Mouse (Mus musculus): Measurements from ENCODE around the gene Psmb10. TPM values are rescaled to one million over a fixed set of nuclear protein-coding genes. Genes with fewer than 3 reads are reported as not detected.
"Not testable (repeated sequence)": the region's sequence is repeated elsewhere in the genome, so short reads cannot be mapped to it uniquely, and the experiment has no call there.

The Psmb10 gene
- 81.8 and 93.0 TPM in 2 replicates for polyA plus RNA-seq (2015; fragmentation: Nextera tagmentation; extraction: Ambion mirVana)

DNA sequence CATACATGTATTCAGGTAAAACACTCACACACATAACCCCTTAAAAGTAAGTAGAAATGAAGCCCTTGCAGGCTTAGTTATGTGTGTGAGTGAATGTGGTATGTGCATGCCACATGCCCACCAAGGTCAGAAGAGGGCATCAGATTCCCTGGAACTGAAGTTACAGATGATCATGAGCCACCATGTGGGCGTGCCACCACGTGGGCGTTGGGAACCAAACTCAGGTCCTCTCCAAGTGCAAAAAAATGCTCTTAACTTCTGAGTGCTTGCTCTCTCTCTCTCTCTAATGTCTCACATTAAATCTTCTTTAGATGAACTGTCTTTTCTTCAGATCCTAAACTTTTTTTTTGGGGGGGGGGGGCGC lies at the start of gene Psmb10:
TSS of gene Psmb10 (minus strand) at position 139 of the 364 bp plus-strand sequence.
- Histone ChIP-seq H3K4me3 (ENCODE audit: low read length) (peak within 1 kb of the TSS; percentile 62), H3K9me3 (ENCODE audit: control insufficient read depth, low read length) (no peaks in the 10 kb centered on the region), H3K36me3 (ENCODE audit: control insufficient read depth, insufficient read depth, low read length) (no peaks in the 10 kb centered on the region), H3K9ac (ENCODE audit: low read depth, low read length) (peak within 1 kb of the TSS; percentile 84), H3K4me1 (ENCODE audit: control insufficient read depth, insufficient read depth, low read depth, low read length) (peaks cover 15% of the 10 kb centered on the region), H3K27me3 (replicated peaks; ENCODE audit: control insufficient read depth, insufficient read depth, low read length) (no peaks in the 10 kb centered on the region), H3K27ac (ENCODE audit: low read depth, low read length) (peak within 1 kb of the TSS; percentile 94), H3K4me2 (ENCODE audit: low read length) (peak within 1 kb of the TSS; percentile 95)
- 48% methylated on average over 4 of the region's 4 CpGs for whole genome bisulfite sequencing
- ATAC-seq, result no peak

DNA sequence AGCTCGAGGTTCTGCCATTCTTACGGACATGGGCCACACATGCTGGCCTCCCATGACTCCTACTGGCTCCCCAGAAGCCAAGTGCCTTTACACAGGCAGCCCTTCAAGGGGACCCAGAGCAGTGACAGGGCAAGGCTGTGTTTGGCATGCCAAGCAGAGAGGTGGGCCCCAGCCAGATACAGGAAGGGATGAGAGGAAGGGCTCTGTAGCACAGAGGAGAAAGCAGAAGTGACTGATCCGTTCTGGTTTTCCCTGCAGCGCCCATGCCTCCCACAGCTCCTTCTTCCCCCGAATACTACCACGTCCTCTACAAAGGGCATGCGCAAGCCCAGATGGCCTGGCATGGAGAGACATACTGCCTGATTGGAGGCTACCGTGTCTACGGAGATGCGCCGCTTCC lies 45.2 kb upstream of the Psmb10 start:
- not testable (repeated sequence) for H3K4me3 ChIP-seq (ENCODE audit: low read length); H3K4me2 ChIP-seq (ENCODE audit: low read length); H3K36me3 ChIP-seq (ENCODE audit: control insufficient read depth, insufficient read depth, low read length); H3K9ac ChIP-seq (ENCODE audit: low read depth, low read length); H3K27me3 ChIP-seq (replicated peaks; ENCODE audit: control insufficient read depth, insufficient read depth, low read length); ATAC-seq; H3K9me3 ChIP-seq (ENCODE audit: control insufficient read depth, low read length); H3K4me1 ChIP-seq (ENCODE audit: control insufficient read depth, insufficient read depth, low read depth, low read length); H3K27ac ChIP-seq (ENCODE audit: low read depth, low read length)
- WGBS, result 84% methylated on average over 11 of the region's 11 CpGs

DNA sequence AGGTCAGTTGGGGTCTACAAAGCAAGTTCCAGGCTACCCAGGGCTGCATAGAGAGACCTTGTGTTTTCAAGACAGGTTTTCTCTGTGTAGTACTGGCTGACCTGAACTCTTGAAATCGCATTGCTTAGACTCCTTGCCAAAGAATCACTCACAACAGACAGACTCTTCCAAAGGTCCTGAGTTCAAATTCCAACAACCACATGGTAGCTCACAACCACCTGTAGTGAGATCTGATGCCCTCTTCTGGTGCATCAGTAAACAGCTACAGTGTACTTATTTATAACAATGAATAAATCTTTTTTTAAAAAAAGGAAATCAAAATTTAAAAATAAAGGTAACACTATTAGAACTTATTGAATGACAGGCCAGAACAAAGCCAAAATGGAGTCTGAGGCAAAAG lies 42.9 kb upstream of the Psmb10 start:
- Histone ChIP-seq H3K9ac (ENCODE audit: low read depth, low read length) (no peak overlapping the region), H3K4me3 (ENCODE audit: low read length) (no peak overlapping the region), H3K27ac (ENCODE audit: low read depth, low read length) (no peak overlapping the region), H3K27me3 (replicated peaks; ENCODE audit: control insufficient read depth, insufficient read depth, low read length) (no peaks in the 10 kb centered on the region), H3K36me3 (ENCODE audit: control insufficient read depth, insufficient read depth, low read length) (no peaks in the 10 kb centered on the region), H3K4me1 (ENCODE audit: control insufficient read depth, insufficient read depth, low read depth, low read length) (no peaks in the 10 kb centered on the region), H3K4me2 (ENCODE audit: low read length) (no peak overlapping the region), H3K9me3 (ENCODE audit: control insufficient read depth, low read length) (no peaks in the 10 kb centered on the region)
- 97% methylated on average over 1 of the region's 1 CpGs for WGBS
- ATAC-seq, result no peak

DNA sequence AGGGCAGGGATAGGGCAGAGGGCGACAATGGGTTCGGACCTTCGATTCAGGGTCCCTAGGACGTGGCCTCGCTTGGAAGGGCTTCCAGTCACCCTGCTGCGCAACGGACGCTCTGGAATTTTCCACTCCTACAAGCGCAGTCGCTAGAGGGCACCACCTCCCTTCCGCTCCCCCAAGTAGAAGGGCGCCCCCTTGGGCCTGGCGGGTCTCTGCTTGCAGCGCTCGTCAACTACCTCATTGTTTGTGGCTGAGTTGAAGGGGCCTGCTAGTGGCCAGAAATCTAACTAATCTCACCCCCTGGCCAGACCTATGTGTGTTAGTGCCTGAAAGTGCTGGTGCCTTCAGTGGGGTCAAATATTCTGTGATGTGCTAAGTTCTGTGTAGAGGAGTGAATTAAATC lies 41.1 kb upstream of the Psmb10 start, which contains the start of gene Dpep3:
TSS of gene Dpep3 (minus strand) at position 105 of the 400 bp plus-strand sequence.
- no peak within 1 kb of the TSS for H3K27ac ChIP-seq (ENCODE audit: low read depth, low read length)
- no peaks in the 10 kb centered on the region for H3K9me3 ChIP-seq (ENCODE audit: control insufficient read depth, low read length)
- WGBS, result 90% methylated on average over 15 of the region's 15 CpGs
- ATAC-seq, result no peak
- H3K27me3 ChIP-seq (replicated peaks; ENCODE audit: control insufficient read depth, insufficient read depth, low read length), result no peaks in the 10 kb centered on the region
- no peak within 1 kb of the TSS for H3K4me2 ChIP-seq (ENCODE audit: low read length)
- H3K4me3 ChIP-seq (ENCODE audit: low read length), result no peak within 1 kb of the TSS
- H3K36me3 ChIP-seq (ENCODE audit: control insufficient read depth, insufficient read depth, low read length), result no peaks in the 10 kb centered on the region
- H3K4me1 ChIP-seq (ENCODE audit: control insufficient read depth, insufficient read depth, low read depth, low read length), result no peaks in the 10 kb centered on the region
- H3K9ac ChIP-seq (ENCODE audit: low read depth, low read length), result no peak within 1 kb of the TSS

DNA sequence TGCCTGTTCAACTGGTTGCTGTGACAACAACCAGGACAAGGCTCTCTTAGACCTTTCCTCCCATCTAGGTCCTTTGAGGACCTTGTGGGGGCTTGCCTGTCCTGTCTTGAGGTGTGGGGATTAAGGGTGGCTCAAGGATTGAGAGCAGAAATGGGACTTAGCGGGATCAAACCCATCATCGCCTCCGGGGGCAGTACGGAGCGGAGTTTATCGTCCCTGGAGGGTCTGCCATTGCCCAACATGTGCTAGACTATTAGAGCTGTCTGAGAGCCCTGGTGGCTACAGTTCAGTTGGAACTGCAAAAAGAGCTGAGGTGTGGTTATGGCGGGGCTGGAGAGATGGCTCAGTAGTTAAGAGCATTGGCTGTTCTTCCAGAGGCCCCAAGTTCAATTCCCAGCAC lies 37.1 kb upstream of the Psmb10 start:
- WGBS, result 63% methylated on average over 7 of the region's 7 CpGs
- no peak overlapping the region for H3K9ac ChIP-seq (ENCODE audit: low read depth, low read length)
- no peaks in the 10 kb centered on the region for H3K36me3 ChIP-seq (ENCODE audit: control insufficient read depth, insufficient read depth, low read length)
- no peaks in the 10 kb centered on the region for H3K27me3 ChIP-seq (replicated peaks; ENCODE audit: control insufficient read depth, insufficient read depth, low read length)
- no peak overlapping the region for H3K4me2 ChIP-seq (ENCODE audit: low read length)
- no peaks in the 10 kb centered on the region for H3K4me1 ChIP-seq (ENCODE audit: control insufficient read depth, insufficient read depth, low read depth, low read length)
- no peak overlapping the region for H3K4me3 ChIP-seq (ENCODE audit: low read length)
- no peak for ATAC-seq
- no peak overlapping the region for H3K27ac ChIP-seq (ENCODE audit: low read depth, low read length)
- no peaks in the 10 kb centered on the region for H3K9me3 ChIP-seq (ENCODE audit: control insufficient read depth, low read length)

DNA sequence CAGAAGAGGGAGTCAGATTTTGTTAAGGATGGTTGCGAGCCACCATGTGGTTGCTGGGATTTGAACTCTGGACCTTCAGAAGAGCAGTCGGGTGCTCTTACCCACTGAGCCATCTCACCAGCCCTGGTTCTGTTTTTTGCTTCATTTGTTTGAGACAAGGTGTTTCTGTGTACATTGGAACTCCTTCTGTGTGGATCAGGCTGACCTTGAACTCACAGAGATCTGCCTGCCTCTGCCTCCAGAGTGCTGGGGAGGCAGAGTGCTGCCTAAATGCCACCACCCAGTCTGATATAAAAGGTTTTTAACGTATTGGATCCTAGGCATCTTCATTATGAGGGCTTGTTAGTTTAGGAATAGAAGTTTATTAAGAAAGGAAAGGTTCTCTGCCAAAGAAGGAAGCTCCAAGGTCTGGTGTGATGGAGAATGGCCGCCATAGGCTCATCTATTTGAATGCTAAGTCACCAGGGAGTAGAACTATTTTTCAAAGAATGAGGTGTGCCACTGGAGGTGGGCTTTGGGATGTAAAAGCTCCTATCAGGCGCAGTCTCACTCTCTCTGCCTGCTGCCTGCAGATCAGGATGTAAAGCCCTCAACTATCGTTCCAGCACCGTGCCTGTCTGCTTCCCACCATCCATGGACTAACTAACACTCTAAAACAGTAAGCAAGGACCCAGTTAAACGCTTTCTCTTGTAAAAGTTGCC lies 32.9 kb upstream of the Psmb10 start:
- ATAC-seq, result no peak
- Histone ChIP-seq H3K27ac (ENCODE audit: low read depth, low read length) (no peak overlapping the region), H3K4me1 (ENCODE audit: control insufficient read depth, insufficient read depth, low read depth, low read length) (peaks cover 3% of the 10 kb centered on the region), H3K4me2 (ENCODE audit: low read length) (no peak overlapping the region), H3K9ac (ENCODE audit: low read depth, low read length) (no peak overlapping the region), H3K27me3 (replicated peaks; ENCODE audit: control insufficient read depth, insufficient read depth, low read length) (peaks cover 11% of the 10 kb centered on the region), H3K9me3 (ENCODE audit: control insufficient read depth, low read length) (no peaks in the 10 kb centered on the region), H3K4me3 (ENCODE audit: low read length) (no peak overlapping the region), H3K36me3 (ENCODE audit: control insufficient read depth, insufficient read depth, low read length) (no peaks in the 10 kb centered on the region)
- WGBS, result 74% methylated on average over 8 of the region's 8 CpGs

DNA sequence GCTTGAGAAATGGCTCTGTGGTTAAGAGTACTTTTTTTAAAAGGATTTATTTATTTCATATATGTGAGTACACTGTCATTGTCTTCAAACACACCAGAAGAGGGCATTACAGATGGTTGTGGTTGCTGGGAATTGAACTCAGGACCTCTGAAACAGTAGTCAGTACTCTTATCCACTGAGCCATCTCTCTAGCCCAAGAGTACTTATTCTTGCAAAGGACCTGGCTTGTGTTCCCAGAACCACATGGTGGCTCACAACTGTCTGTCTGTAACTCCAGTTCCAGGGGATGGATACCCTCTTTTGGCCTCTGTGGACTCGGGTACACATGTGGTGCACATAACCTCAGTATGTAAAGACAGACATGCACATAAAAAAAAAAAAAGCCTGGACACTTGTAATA lies 31.1 kb upstream of the Psmb10 start:
- Histone ChIP-seq H3K27ac (ENCODE audit: low read depth, low read length) (no peak overlapping the region), H3K4me2 (ENCODE audit: low read length) (no peak overlapping the region), H3K9me3 (ENCODE audit: control insufficient read depth, low read length) (no peaks in the 10 kb centered on the region), H3K36me3 (ENCODE audit: control insufficient read depth, insufficient read depth, low read length) (no peaks in the 10 kb centered on the region), H3K4me3 (ENCODE audit: low read length) (no peak overlapping the region), H3K4me1 (ENCODE audit: control insufficient read depth, insufficient read depth, low read depth, low read length) (peaks cover 9% of the 10 kb centered on the region), H3K9ac (ENCODE audit: low read depth, low read length) (no peak overlapping the region), H3K27me3 (replicated peaks; ENCODE audit: control insufficient read depth, insufficient read depth, low read length) (peaks cover 27% of the 10 kb centered on the region)
- WGBS, result 70% methylated on average over 1 of the region's 1 CpGs
- no peak for ATAC-seq

DNA sequence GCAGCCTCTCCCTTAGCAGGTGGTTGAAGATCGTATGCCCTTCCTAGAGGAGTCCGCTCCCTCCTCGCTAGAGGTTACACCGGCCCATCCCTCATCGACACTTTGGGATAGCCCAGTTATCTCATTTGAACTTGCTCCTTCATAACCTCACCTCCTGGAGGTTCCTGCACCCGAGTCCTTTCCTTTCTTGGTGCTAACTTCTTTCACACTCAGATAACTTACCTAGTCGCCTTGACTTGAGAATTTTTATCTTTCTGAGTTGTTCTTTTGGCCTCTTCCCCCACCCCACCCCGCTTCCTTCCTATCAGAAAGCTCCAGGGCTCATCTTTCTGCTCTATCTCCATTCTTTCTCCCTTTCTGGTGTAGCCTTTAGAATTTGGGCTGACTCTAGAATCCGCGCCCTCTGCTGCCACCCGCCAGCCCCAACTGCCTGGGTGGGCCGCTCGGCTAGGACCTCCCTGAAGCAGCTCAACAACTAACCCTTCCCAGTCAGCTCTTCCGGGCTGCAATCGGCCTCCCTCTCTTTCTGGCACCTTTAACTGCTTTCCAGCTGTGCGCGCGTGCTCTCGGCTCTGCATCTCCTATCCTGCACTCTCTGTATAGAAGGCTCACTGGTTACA lies 28.6 kb upstream of the Psmb10 start:
- no peaks in the 10 kb centered on the region for H3K9me3 ChIP-seq (ENCODE audit: control insufficient read depth, low read length)
- no peak overlapping the region for H3K4me3 ChIP-seq (ENCODE audit: low read length)
- no peak overlapping the region for H3K27ac ChIP-seq (ENCODE audit: low read depth, low read length)
- H3K36me3 ChIP-seq (ENCODE audit: control insufficient read depth, insufficient read depth, low read length), result no peaks in the 10 kb centered on the region
- peak overlapping the region; percentile 63 for H3K4me2 ChIP-seq (ENCODE audit: low read length)
- WGBS, result 8% methylated on average over 19 of the region's 19 CpGs
- ATAC-seq, result no peak
- peaks cover 9% of the 10 kb centered on the region for H3K4me1 ChIP-seq (ENCODE audit: control insufficient read depth, insufficient read depth, low read depth, low read length)
- no peak overlapping the region for H3K9ac ChIP-seq (ENCODE audit: low read depth, low read length)
- peaks cover 28% of the 10 kb centered on the region for H3K27me3 ChIP-seq (replicated peaks; ENCODE audit: control insufficient read depth, insufficient read depth, low read length)

DNA sequence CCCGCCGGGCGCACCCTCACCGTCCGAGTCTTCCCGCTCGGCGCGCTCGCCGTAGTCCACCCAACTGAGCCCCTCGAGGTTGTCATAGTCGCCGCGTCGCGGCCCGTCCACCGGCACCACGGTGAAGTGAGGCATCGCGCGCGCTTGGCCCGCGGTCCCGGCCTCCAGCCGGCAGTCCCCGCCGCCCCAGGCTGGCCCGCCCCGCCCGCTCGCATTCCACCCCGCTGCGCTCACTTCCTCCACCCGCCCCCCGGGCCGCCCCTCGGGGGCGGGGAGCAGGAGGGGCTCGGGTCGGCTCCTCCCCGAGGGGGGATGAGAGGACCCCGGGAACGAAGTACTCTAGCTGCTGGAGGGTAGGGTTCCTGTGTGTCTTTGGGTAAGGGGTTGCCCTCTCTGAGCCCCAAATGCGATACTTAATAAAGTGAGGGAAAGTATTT lies 27.7 kb upstream of the Psmb10 start, which contains the start of gene Slc12a4:
TSS of gene Slc12a4 (minus strand) at position 193 of the 437 bp plus-strand sequence.
- H3K4me2 ChIP-seq (ENCODE audit: low read length), result peak within 1 kb of the TSS; percentile 63
- peaks cover 9% of the 10 kb centered on the region for H3K4me1 ChIP-seq (ENCODE audit: control insufficient read depth, insufficient read depth, low read depth, low read length)
- peaks cover 28% of the 10 kb centered on the region for H3K27me3 ChIP-seq (replicated peaks; ENCODE audit: control insufficient read depth, insufficient read depth, low read length)
- no peaks in the 10 kb centered on the region for H3K9me3 ChIP-seq (ENCODE audit: control insufficient read depth, low read length)
- peak; percentile 79 for ATAC-seq
- H3K36me3 ChIP-seq (ENCODE audit: control insufficient read depth, insufficient read depth, low read length), result no peaks in the 10 kb centered on the region
- peak within 1 kb of the TSS; percentile 55 for H3K4me3 ChIP-seq (ENCODE audit: low read length)
- H3K27ac ChIP-seq (ENCODE audit: low read depth, low read length), result peak within 1 kb of the TSS; percentile 70; the same call in 1 of the 2 replicates
- WGBS, result 2% methylated on average over 32 of the region's 47 CpGs
- H3K9ac ChIP-seq (ENCODE audit: low read depth, low read length), result peak within 1 kb of the TSS; percentile 65
